Mouse (Mus musculus): ENCODE measurements at regions not wholly inside any gene's neighbourhood (a gene's known extent, or its start where the extent isn't known, plus 50 kb on each side); places are given as distances from the start of the nearest gene placed in this dataset.
A peak's percentile ranks its signal among the peaks of the same experiment; 100 is the strongest.

DNA sequence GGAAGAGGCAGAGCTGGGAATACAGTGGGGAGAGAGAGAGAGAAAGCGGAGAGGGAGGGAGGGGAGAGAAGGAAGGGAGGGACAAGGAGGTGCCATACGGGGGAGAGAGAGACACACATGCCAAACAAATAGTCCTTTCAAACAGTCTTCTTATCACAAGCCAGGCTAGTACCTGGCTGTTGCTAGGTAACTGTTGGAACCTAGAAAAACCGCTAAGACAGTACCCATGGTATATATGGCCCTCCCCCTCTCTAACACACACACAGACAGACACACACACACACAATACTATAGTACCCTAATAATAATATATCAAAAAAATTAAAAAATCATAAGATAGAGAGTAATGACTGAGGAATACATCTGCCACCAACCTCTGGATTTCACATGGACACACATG is 117.4 kb upstream of the Med14 start:
- DNase-seq = no peak
- 58% methylated on average over 3 of the region's 3 CpGs for WGBS
- TF ChIP-seq CTCF (IDR thresholded peaks at IDR 0.05; ENCODE audit: borderline replicate concordance, control insufficient read depth, extremely low read depth, insufficient read depth, low read length, poor library complexity) (no peak), POLR2A (IDR thresholded peaks at IDR 0.05; ENCODE audit: control insufficient read depth, extremely low read depth, insufficient read depth, low read length, poor library complexity) (no peak)
- Histone ChIP-seq H3K36me3 (ENCODE audit: control insufficient read depth, insufficient read depth, low read length) (no peaks in the 10 kb centered on the region), H3K27me3 (ENCODE audit: control insufficient read depth, insufficient read depth, low read length) (no peaks in the 10 kb centered on the region), H3K4me1 (replicated peaks; ENCODE audit: control insufficient read depth, insufficient read depth, low read length) (no peaks in the 10 kb centered on the region), H3K27ac (ENCODE audit: control insufficient read depth, insufficient read depth, low read length) (no peak overlapping the region), H3K4me3 (ENCODE audit: control insufficient read depth, insufficient read depth, low read length) (no peak overlapping the region)

DNA sequence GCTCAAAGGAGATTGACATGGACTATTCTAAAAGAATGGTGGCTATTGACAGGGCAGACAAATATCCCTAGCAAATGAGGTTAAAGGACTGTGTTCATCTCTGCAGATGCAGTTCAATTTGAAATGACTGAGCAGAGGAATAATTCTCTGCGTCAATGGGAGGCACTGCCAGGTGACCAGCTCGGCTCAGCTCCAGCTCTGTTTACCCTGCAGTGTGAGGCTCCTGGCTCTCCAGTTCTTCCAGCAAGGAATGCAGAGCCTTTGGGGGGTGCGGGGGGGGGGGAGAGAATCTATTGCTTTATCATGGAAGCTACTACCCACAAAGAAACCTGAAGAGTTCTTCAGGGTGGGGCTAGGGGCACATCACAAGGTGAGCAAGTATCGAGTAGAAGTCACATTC is 115.6 kb upstream of the Med14 start:
- Histone ChIP-seq H3K4me3 (ENCODE audit: control insufficient read depth, insufficient read depth, low read length) (no peak overlapping the region), H3K36me3 (ENCODE audit: control insufficient read depth, insufficient read depth, low read length) (no peaks in the 10 kb centered on the region), H3K27me3 (ENCODE audit: control insufficient read depth, insufficient read depth, low read length) (no peaks in the 10 kb centered on the region), H3K27ac (ENCODE audit: control insufficient read depth, insufficient read depth, low read length) (no peak overlapping the region), H3K4me1 (replicated peaks; ENCODE audit: control insufficient read depth, insufficient read depth, low read length) (no peaks in the 10 kb centered on the region)
- DNase-seq = no peak
- TF ChIP-seq CTCF (IDR thresholded peaks at IDR 0.05; ENCODE audit: borderline replicate concordance, control insufficient read depth, extremely low read depth, insufficient read depth, low read length, poor library complexity) (no peak), POLR2A (IDR thresholded peaks at IDR 0.05; ENCODE audit: control insufficient read depth, extremely low read depth, insufficient read depth, low read length, poor library complexity) (no peak)
- 90% methylated on average over 4 of the region's 4 CpGs for WGBS

GRCm38 (mm10) chrX:12873698-12874144 is 111.8 kb upstream of the Med14 start:
- 40% methylated on average over 22 of the region's 22 CpGs for WGBS
- TF ChIP-seq POLR2A (IDR thresholded peaks at IDR 0.05; ENCODE audit: control insufficient read depth, extremely low read depth, insufficient read depth, low read length, poor library complexity) = no peak
- peak; percentile 64; the same call in 1 of the 2 replicates for TF ChIP-seq CTCF (IDR thresholded peaks at IDR 0.05; ENCODE audit: borderline replicate concordance, control insufficient read depth, extremely low read depth, insufficient read depth, low read length, poor library complexity)
- peak; percentile 55 for DNase-seq
- Histone ChIP-seq H3K4me1 (replicated peaks; ENCODE audit: control insufficient read depth, insufficient read depth, low read length) (no peaks in the 10 kb centered on the region), H3K27ac (ENCODE audit: control insufficient read depth, insufficient read depth, low read length) (no peak overlapping the region), H3K27me3 (ENCODE audit: control insufficient read depth, insufficient read depth, low read length) (no peaks in the 10 kb centered on the region), H3K4me3 (ENCODE audit: control insufficient read depth, insufficient read depth, low read length) (peak overlapping the region; percentile 45; the same call in 1 of the 2 replicates), H3K36me3 (ENCODE audit: control insufficient read depth, insufficient read depth, low read length) (no peaks in the 10 kb centered on the region)

DNA sequence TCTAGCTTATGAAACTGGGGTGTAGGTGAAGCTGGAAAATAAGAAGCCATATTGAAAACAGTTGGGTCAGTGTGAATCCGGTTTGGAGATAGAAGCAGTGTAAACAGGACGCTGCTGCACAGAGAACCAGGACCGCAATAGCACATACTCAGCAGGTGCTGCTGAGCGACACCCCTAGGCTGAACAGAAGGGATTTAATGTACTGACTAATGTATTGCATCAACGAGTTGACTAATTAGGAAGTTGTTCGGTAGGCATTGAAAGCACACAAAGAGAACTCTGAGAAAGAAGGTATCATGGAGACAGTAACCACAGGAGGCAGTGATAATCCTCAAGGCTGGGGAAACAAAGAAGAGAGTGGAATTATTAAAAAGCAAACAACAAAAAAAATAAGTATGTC is 111.4 kb upstream of the Med14 start:
- Histone ChIP-seq H3K27ac (ENCODE audit: control insufficient read depth, insufficient read depth, low read length) (no peak overlapping the region), H3K4me1 (replicated peaks; ENCODE audit: control insufficient read depth, insufficient read depth, low read length) (no peaks in the 10 kb centered on the region), H3K36me3 (ENCODE audit: control insufficient read depth, insufficient read depth, low read length) (no peaks in the 10 kb centered on the region), H3K27me3 (ENCODE audit: control insufficient read depth, insufficient read depth, low read length) (no peaks in the 10 kb centered on the region), H3K4me3 (ENCODE audit: control insufficient read depth, insufficient read depth, low read length) (peak overlapping the region; percentile 45; the same call in 1 of the 2 replicates)
- DNase-seq = no peak
- TF ChIP-seq POLR2A (IDR thresholded peaks at IDR 0.05; ENCODE audit: control insufficient read depth, extremely low read depth, insufficient read depth, low read length, poor library complexity) (no peak), CTCF (IDR thresholded peaks at IDR 0.05; ENCODE audit: borderline replicate concordance, control insufficient read depth, extremely low read depth, insufficient read depth, low read length, poor library complexity) (no peak)
- 58% methylated on average over 6 of the region's 6 CpGs for WGBS

DNA sequence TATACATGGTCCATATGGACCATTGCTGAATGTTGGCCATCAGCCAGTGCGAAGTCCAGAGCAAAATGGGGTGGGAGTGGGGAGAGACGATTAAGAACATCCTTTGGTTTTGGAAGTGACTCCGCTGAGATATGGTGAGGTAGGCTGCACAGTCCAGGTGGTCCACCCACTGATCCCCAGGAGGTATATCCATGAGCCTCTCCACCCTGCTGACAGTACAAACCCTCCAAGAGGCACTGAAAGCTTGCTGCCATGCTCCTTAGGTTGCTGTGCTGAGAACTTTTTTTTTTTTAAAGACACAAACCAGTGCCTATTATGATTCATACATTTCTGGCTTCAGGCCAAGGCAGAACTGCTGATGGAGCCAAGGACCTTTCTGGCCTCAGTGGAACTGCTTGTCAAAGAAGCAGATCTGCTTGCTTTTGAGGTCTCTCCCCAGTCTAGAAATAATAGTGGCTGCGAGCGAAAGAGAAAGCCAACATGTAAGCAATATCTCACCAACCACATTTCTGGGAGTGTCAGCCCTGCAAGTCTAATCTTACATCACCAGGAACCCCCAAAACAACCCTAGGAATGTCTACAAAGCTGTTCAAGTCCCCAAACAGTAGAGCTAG is 105.1 kb upstream of the Med14 start:
- no peaks in the 10 kb centered on the region for H3K27me3 ChIP-seq (ENCODE audit: control insufficient read depth, insufficient read depth, low read length)
- no peak overlapping the region for H3K4me3 ChIP-seq (ENCODE audit: control insufficient read depth, insufficient read depth, low read length)
- TF ChIP-seq CTCF (IDR thresholded peaks at IDR 0.05; ENCODE audit: borderline replicate concordance, control insufficient read depth, extremely low read depth, insufficient read depth, low read length, poor library complexity) (no peak), POLR2A (IDR thresholded peaks at IDR 0.05; ENCODE audit: control insufficient read depth, extremely low read depth, insufficient read depth, low read length, poor library complexity) (no peak)
- 97% methylated on average over 5 of the region's 5 CpGs for WGBS
- no peaks in the 10 kb centered on the region for H3K4me1 ChIP-seq (replicated peaks; ENCODE audit: control insufficient read depth, insufficient read depth, low read length)
- H3K27ac ChIP-seq (ENCODE audit: control insufficient read depth, insufficient read depth, low read length) = no peak overlapping the region
- no peak for DNase-seq
- no peaks in the 10 kb centered on the region for H3K36me3 ChIP-seq (ENCODE audit: control insufficient read depth, insufficient read depth, low read length)

- DNase-seq = no peak
- H3K4me1 ChIP-seq (replicated peaks; ENCODE audit: control insufficient read depth, insufficient read depth, low read length) = no peaks in the 10 kb centered on the region
- WGBS = 99% methylated on average over 3 of the region's 3 CpGs
- H3K27me3 ChIP-seq (ENCODE audit: control insufficient read depth, insufficient read depth, low read length) = no peaks in the 10 kb centered on the region
- H3K27ac ChIP-seq (ENCODE audit: control insufficient read depth, insufficient read depth, low read length) = no peak overlapping the region
- no peak overlapping the region for H3K4me3 ChIP-seq (ENCODE audit: control insufficient read depth, insufficient read depth, low read length)
- no peaks in the 10 kb centered on the region for H3K36me3 ChIP-seq (ENCODE audit: control insufficient read depth, insufficient read depth, low read length)
- no peak for TF ChIP-seq CTCF (IDR thresholded peaks at IDR 0.05; ENCODE audit: borderline replicate concordance, control insufficient read depth, extremely low read depth, insufficient read depth, low read length, poor library complexity)
- no peak for TF ChIP-seq POLR2A (IDR thresholded peaks at IDR 0.05; ENCODE audit: control insufficient read depth, extremely low read depth, insufficient read depth, low read length, poor library complexity)
These were observed 104.3 kb upstream of the Med14 start for GRCm38 (mm10) chrX:12866176-12866575.

DNA sequence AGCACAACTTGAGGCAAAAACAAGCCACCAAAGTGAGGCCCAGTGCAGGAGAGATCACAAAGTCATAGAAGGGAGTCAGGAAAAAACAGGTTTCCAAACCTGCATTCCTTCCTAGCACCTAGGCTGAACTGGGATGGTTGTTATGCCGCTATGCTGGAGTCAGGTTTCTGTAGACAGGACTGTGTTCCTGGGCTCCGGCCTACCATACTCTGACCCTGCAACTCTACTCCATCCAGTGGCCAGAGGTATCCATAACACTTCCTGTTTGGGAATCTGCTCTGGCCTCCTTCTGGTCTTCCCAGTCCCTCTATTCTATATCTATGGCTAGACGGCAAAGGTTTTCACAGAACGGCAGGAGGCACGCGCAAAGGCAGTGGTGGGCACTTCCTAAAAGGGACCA is 98.3 kb upstream of the Med14 start:
- DNase-seq = no peak
- Histone ChIP-seq H3K4me1 (replicated peaks; ENCODE audit: control insufficient read depth, insufficient read depth, low read length) (no peaks in the 10 kb centered on the region), H3K4me3 (ENCODE audit: control insufficient read depth, insufficient read depth, low read length) (no peak overlapping the region), H3K27ac (ENCODE audit: control insufficient read depth, insufficient read depth, low read length) (no peak overlapping the region), H3K27me3 (ENCODE audit: control insufficient read depth, insufficient read depth, low read length) (no peaks in the 10 kb centered on the region), H3K36me3 (ENCODE audit: control insufficient read depth, insufficient read depth, low read length) (no peaks in the 10 kb centered on the region)
- no peak for TF ChIP-seq POLR2A (IDR thresholded peaks at IDR 0.05; ENCODE audit: control insufficient read depth, extremely low read depth, insufficient read depth, low read length, poor library complexity)
- no peak for TF ChIP-seq CTCF (IDR thresholded peaks at IDR 0.05; ENCODE audit: borderline replicate concordance, control insufficient read depth, extremely low read depth, insufficient read depth, low read length, poor library complexity)
- WGBS = 93% methylated on average over 6 of the region's 6 CpGs

Measured in thymus, adult 2 months (tissue).